Mouse (Mus musculus) heart, postnatal 4 days (tissue): ENCODE results near the gene Eef1akmt1. TPM values are rescaled to one million over a fixed set of nuclear protein-coding genes. Genes with fewer than 3 reads are reported as not detected.

Experiments used
- DNase-seq: peaks from one replicate; pipeline ENCODE4 v3.0.0; 2021
- total RNA-seq, 2 experiments: library from RNA; stranded (reverse); gene quantifications; 2 replicates each; pipeline ENCODE4 v1.2.3; 2021

Eef1akmt1 gene
- 10 to 100 TPM; 29.3 to 30.7 TPM for total RNA-seq

- DNase-seq = peak; percentile 98
Observed at GRCm38 (mm10) chr14:57571155-57572133, at the start of gene Eef1akmt1. Gene Eef1akmt1, minus strand, starts transcription at chr14:57571612.

- no peak for DNase-seq
Observed at GRCm38 (mm10) chr14:57620598-57621236, 49.3 kb upstream of the Eef1akmt1 start.

GRCm38 (mm10) chr14:57619487-57619886 is 48.1 kb upstream of the Eef1akmt1 start:
- DNase-seq = peak; percentile 56

GRCm38 (mm10) chr14:57617675-57618074 is 46.3 kb upstream of the Eef1akmt1 start:
- no peak for DNase-seq

GRCm38 (mm10) chr14:57616339-57616965 is 45.0 kb upstream of the Eef1akmt1 start:
- DNase-seq = no peak

- DNase-seq = no peak
Observed at GRCm38 (mm10) chr14:57615828-57616227, 44.4 kb upstream of the Eef1akmt1 start.

- DNase-seq = no peak
Observed at GRCm38 (mm10) chr14:57611034-57611433, 39.6 kb upstream of the Eef1akmt1 start.

- DNase-seq = no peak
Observed at GRCm38 (mm10) chr14:57609816-57610329, 38.5 kb upstream of the Eef1akmt1 start.

GRCm38 (mm10) chr14:57607500-57607899 is 36.1 kb upstream of the Eef1akmt1 start:
- peak; percentile 98 for DNase-seq

- DNase-seq = no peak
Observed at GRCm38 (mm10) chr14:57606663-57607365, 35.4 kb upstream of the Eef1akmt1 start.

- DNase-seq = no peak
Observed at GRCm38 (mm10) chr14:57593279-57593678, 21.9 kb upstream of the Eef1akmt1 start.

GRCm38 (mm10) chr14:57591830-57592229 is 20.4 kb upstream of the Eef1akmt1 start:
- no peak for DNase-seq

GRCm38 (mm10) chr14:57576364-57577060 is 5.1 kb upstream of the Eef1akmt1 start:
- no peak for DNase-seq

GRCm38 (mm10) chr14:57574792-57575587 is 3.6 kb upstream of the Eef1akmt1 start:
- DNase-seq = no peak

GRCm38 (mm10) chr14:57565626-57566025 is 5.8 kb downstream of the Eef1akmt1 start:
- no peak for DNase-seq

- no peak for DNase-seq
Observed at GRCm38 (mm10) chr14:57556922-57557321, 14.5 kb downstream of the Eef1akmt1 start.

- no peak for DNase-seq
Observed at GRCm38 (mm10) chr14:57555471-57556070, 15.8 kb downstream of the Eef1akmt1 start.

GRCm38 (mm10) chr14:57554434-57554833 is 17.0 kb downstream of the Eef1akmt1 start:
- no peak for DNase-seq

GRCm38 (mm10) chr14:57552945-57553344 is 18.5 kb downstream of the Eef1akmt1 start:
- DNase-seq = no peak

- DNase-seq = no peak
Observed at GRCm38 (mm10) chr14:57547062-57547461, 24.4 kb downstream of the Eef1akmt1 start.
